Mouse (Mus musculus): ENCODE data around the gene Pcdh19. TPM values are rescaled to one million over a fixed set of nuclear protein-coding genes. Genes with fewer than 3 reads are reported as not detected.

The Pcdh19 gene
- polyA plus RNA-seq (2014; fragmentation: Illumina TruSeq; extraction: RNeasy Lipid Tissue Mini Kit (QIAGEN cat#74804); ENCODE audit: low replicate concordance) = 9.9 TPM

GRCm38 (mm10) chrX:133688840-133689239, at the start of gene Pcdh19:
TSS of gene Pcdh19 (minus strand) at chrX:133688987.

Other genes with a start within 250 kb of the Pcdh19 start
- gene Tnmd, start 162.0 kb upstream of the Pcdh19 start, polyA plus RNA-seq (2014; fragmentation: Illumina TruSeq; extraction: RNeasy Lipid Tissue Mini Kit (QIAGEN cat#74804); ENCODE audit: low replicate concordance) = 0.33 TPM
- 17.9 TPM for gene Tspan6, start 209.4 kb upstream of the Pcdh19 start, polyA plus RNA-seq (2014; fragmentation: Illumina TruSeq; extraction: RNeasy Lipid Tissue Mini Kit (QIAGEN cat#74804); ENCODE audit: low replicate concordance)
- gene Srpx2, start 219.4 kb upstream of the Pcdh19 start, polyA plus RNA-seq (2014; fragmentation: Illumina TruSeq; extraction: RNeasy Lipid Tissue Mini Kit (QIAGEN cat#74804); ENCODE audit: low replicate concordance) = 2.8 TPM

Measured in small intestine, adult 10 weeks (tissue).